Comparison of ENCODE assay signal across 11 mouse cellular contexts in genomic region chr17:29531757-29532384, GRCm38 (mm10). TPM values are rescaled to one million over a fixed set of nuclear protein-coding genes. Genes with fewer than 3 reads are reported as not detected.
DNase-seq lines count a peak whose midpoint lies in the region; ATAC-seq and TF ChIP-seq lines count a peak whose summit lies in the region.
"Had no signal": no experiment of that assay in that cellular context is flagged by ENCODE, and none has a peak within 500 bp of the region (broad histone marks: within the 10 kb centered on the region; RNA-seq: fewer than 3 reads in every experiment).

No protein-coding gene starts in this region.

- no peaks in the 10 kb centered on the region for H3K36me3 ChIP-seq in forebrain, embryonic 13.5 days (ENCODE audit: poor library complexity, severe bottlenecking)
- H3K36me3 ChIP-seq in forebrain, postnatal 0 days (ENCODE audit: insufficient read depth) = no peaks in the 10 kb centered on the region

- H3K4me1 ChIP-seq in forebrain, embryonic 13.5 days = peaks cover 5% of the 10 kb centered on the region; the same call in 1 of the 2 replicates
- no peaks in the 10 kb centered on the region for H3K4me1 ChIP-seq in forebrain, postnatal 0 days (ENCODE audit: insufficient read depth)

- no peak overlapping the region for H3K4me3 ChIP-seq in forebrain, embryonic 13.5 days
- no peak overlapping the region for H3K4me3 ChIP-seq in forebrain, postnatal 0 days (ENCODE audit: low read depth, low read length)

- WGBS in forebrain, embryonic 13.5 days = 52% methylated on average over 10 of the region's 10 CpGs
- WGBS in forebrain, postnatal 0 days = 37% methylated on average over 10 of the region's 10 CpGs

- H3K27me3 ChIP-seq in forebrain, embryonic 13.5 days = no peaks in the 10 kb centered on the region
- H3K27me3 ChIP-seq in forebrain, postnatal 0 days (ENCODE audit: insufficient read depth, low read length) = no peaks in the 10 kb centered on the region

- TF ChIP-seq CTCF in forebrain, postnatal 0 days (IDR thresholded peaks at IDR 0.05; ENCODE audit: low read depth) = no peak

- H3K27ac ChIP-seq in forebrain, embryonic 13.5 days = no peak overlapping the region
- H3K27ac ChIP-seq in forebrain, postnatal 0 days (ENCODE audit: low read depth, low read length) = no peak overlapping the region
- H3K27ac ChIP-seq: hindbrain, embryonic 14.5 days had no signal

- no peaks in the 10 kb centered on the region for H3K9me3 ChIP-seq in forebrain, embryonic 13.5 days (replicated peaks)
- no peaks in the 10 kb centered on the region for H3K9me3 ChIP-seq in forebrain, postnatal 0 days (ENCODE audit: low read length)

- no peak for ATAC-seq in forebrain, embryonic 13.5 days
- no peak for ATAC-seq in forebrain, postnatal 0 days
- peak; percentile 47 for ATAC-seq in megakaryocyte, adult 5-6 weeks (ENCODE audit: poor library complexity, severe bottlenecking)
- no peak for ATAC-seq in cerebellum, adult (ENCODE audit: insufficient number of reproducible peaks, low FRiP score, low TSS enrichment)

- no peak overlapping the region for H3K9ac ChIP-seq in forebrain, embryonic 13.5 days
- no peak overlapping the region for H3K9ac ChIP-seq in forebrain, postnatal 0 days
- H3K9ac ChIP-seq: hindbrain, embryonic 14.5 days had no signal

- peak overlapping the region; percentile 12; the same call in 1 of the 2 replicates for H3K4me2 ChIP-seq in forebrain, embryonic 13.5 days
- no peak overlapping the region for H3K4me2 ChIP-seq in forebrain, postnatal 0 days (ENCODE audit: low read depth)
- H3K4me2 ChIP-seq: hindbrain, embryonic 14.5 days had no signal

- no peak for DNase-seq in forebrain, postnatal 0 days
- peak; percentile 45 for DNase-seq in retina, postnatal 1 day
- no peak for DNase-seq in retina, embryonic 14.5 days (ENCODE audit: low spot score)
- DNase-seq in thymus, postnatal 4 days = peak; percentile 78
- no peak for DNase-seq in left cerebral cortex, adult 11 months (ENCODE audit: low spot score)
- DNase-seq: layer of hippocampus, adult 9-11 months had no signal

RNA-seq across cellular contexts. Expression of gene Gm17657, which starts 17.6 kb away (rescaled TPM):
- not detected in 2 replicates for polyA plus RNA-seq in forebrain, embryonic 13.5 days (2015; fragmentation: Nextera tagmentation; extraction: Ambion mirVana)
- not detected in 2 replicates for total RNA-seq in forebrain, postnatal 0 days (2014; rRNA removed)
- not detected in 2 replicates for polyA plus RNA-seq in forebrain, postnatal 0 days (2015; fragmentation: Nextera tagmentation; extraction: Ambion mirVana)
- not detected in 2 replicates for total RNA-seq in megakaryocyte, adult 5-6 weeks (2015)
- total RNA-seq in megakaryocyte, adult 5-6 weeks (2017) = not detected in 2 replicates
- polyA plus RNA-seq: hindbrain, embryonic 14.5 days; lung, embryonic 16.5 days had no signal

RNA-seq across cellular contexts. Expression of gene Tbc1d22b, which starts 17.7 kb away (rescaled TPM):
- 17.7 and 20.1 TPM in 2 replicates for polyA plus RNA-seq in forebrain, embryonic 13.5 days (2015; fragmentation: Nextera tagmentation; extraction: Ambion mirVana)
- total RNA-seq in forebrain, postnatal 0 days (2014; rRNA removed) = 35.5 and 38.8 TPM in 2 replicates
- 22.4 and 29.3 TPM in 2 replicates for polyA plus RNA-seq in forebrain, postnatal 0 days (2015; fragmentation: Nextera tagmentation; extraction: Ambion mirVana)
- total RNA-seq in megakaryocyte, adult 5-6 weeks (2015) = 11.3 and 11.5 TPM in 2 replicates
- 4.9 and 6.8 TPM in 2 replicates for total RNA-seq in megakaryocyte, adult 5-6 weeks (2017)

RNA-seq across cellular contexts. Expression of gene Tmem217, which starts 20.3 kb away (rescaled TPM):
- polyA plus RNA-seq in forebrain, embryonic 13.5 days (2015; fragmentation: Nextera tagmentation; extraction: Ambion mirVana) = 1.2 and 1.3 TPM in 2 replicates
- total RNA-seq in forebrain, postnatal 0 days (2014; rRNA removed) = not detected in 2 replicates
- 0.16 and 0.74 TPM in 2 replicates for polyA plus RNA-seq in forebrain, postnatal 0 days (2015; fragmentation: Nextera tagmentation; extraction: Ambion mirVana)
- not detected in 2 replicates for total RNA-seq in megakaryocyte, adult 5-6 weeks (2015)
- total RNA-seq in megakaryocyte, adult 5-6 weeks (2017) = 0.18 and 0.65 TPM in 2 replicates

RNA-seq across cellular contexts. Expression of gene Pim1, which starts 41.3 kb away (rescaled TPM):
- 21.0 and 22.0 TPM in 2 replicates for polyA plus RNA-seq in forebrain, embryonic 13.5 days (2015; fragmentation: Nextera tagmentation; extraction: Ambion mirVana)
- total RNA-seq in forebrain, postnatal 0 days (2014; rRNA removed) = 8.7 and 14.6 TPM in 2 replicates
- 10.3 and 12.0 TPM in 2 replicates for polyA plus RNA-seq in forebrain, postnatal 0 days (2015; fragmentation: Nextera tagmentation; extraction: Ambion mirVana)
- 65.2 and 66.9 TPM in 2 replicates for total RNA-seq in megakaryocyte, adult 5-6 weeks (2015)
- 155 and 168 TPM in 2 replicates for total RNA-seq in megakaryocyte, adult 5-6 weeks (2017)

Comparison
In these comparisons a context has a peak if more than half of its experiments do, and no peak if none do; other contexts are left out.
1. DNase-seq: peak in retina, postnatal 1 day (single experiment) and thymus, postnatal 4 days (single experiment); none in forebrain, postnatal 0 days (single experiment), retina, embryonic 14.5 days (single experiment) and left cerebral cortex, adult 11 months (single experiment).